Mouse (Mus musculus): Measurements from ENCODE around the gene Gdap1l1. TPM values are rescaled to one million over a fixed set of nuclear protein-coding genes. Genes with fewer than 3 reads are reported as not detected.

The Gdap1l1 gene
- polyA plus RNA-seq, 1 experiment: not detected

GRCm38 (mm10) chr2:163462386-163462785 is 24.1 kb downstream of the Gdap1l1 start:
- no peak overlapping the region for H3K27ac ChIP-seq (ENCODE audit: control insufficient read depth, insufficient read depth, low read depth, low read length, poor library complexity)
- H3K4me1 ChIP-seq (ENCODE audit: control insufficient read depth, insufficient read depth, low read length): no peaks in the 10 kb centered on the region
- no peak overlapping the region for H3K4me3 ChIP-seq (replicated peaks; ENCODE audit: control insufficient read depth, low read depth, low read length)
- TF ChIP-seq POLR2A (IDR thresholded peaks at IDR 0.05; ENCODE audit: borderline replicate concordance, control insufficient read depth, low read depth, low read length): no peak
- TF ChIP-seq CTCF (IDR thresholded peaks at IDR 0.05; ENCODE audit: control insufficient read depth, insufficient read depth, low read length): no peak
- 73% methylated on average over 5 of the region's 5 CpGs for WGBS

DNA sequence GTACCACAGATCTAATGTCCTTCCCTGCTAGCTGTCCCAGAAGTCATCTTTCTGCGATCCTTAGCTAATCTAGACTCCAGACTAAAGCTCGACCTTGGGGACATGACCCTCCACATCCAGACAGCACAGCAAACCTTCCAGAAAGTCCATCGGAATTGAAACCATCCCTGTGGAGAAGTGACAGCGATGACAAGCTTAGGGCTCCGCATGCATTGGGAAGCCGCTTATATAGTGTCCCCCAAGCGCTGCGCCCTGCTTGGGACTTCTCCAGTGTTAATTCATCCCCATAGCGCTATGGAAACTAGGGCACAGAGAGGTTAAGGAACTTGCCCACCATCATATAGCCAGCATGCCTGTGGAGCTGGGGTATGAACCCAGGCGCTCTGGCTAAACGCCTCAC is 24.5 kb downstream of the Gdap1l1 start:
- WGBS: 76% methylated on average over 11 of the region's 11 CpGs
- Histone ChIP-seq H3K27ac (ENCODE audit: control insufficient read depth, insufficient read depth, low read depth, low read length, poor library complexity) (no peak overlapping the region), H3K4me1 (ENCODE audit: control insufficient read depth, insufficient read depth, low read length) (no peaks in the 10 kb centered on the region), H3K4me3 (replicated peaks; ENCODE audit: control insufficient read depth, low read depth, low read length) (no peak overlapping the region)
- TF ChIP-seq POLR2A (IDR thresholded peaks at IDR 0.05; ENCODE audit: borderline replicate concordance, control insufficient read depth, low read depth, low read length) (no peak), CTCF (IDR thresholded peaks at IDR 0.05; ENCODE audit: control insufficient read depth, insufficient read depth, low read length) (no peak)

GRCm38 (mm10) chr2:163463251-163463769 is 25.0 kb downstream of the Gdap1l1 start:
- 66% methylated on average over 10 of the region's 10 CpGs for WGBS
- Histone ChIP-seq H3K4me3 (replicated peaks; ENCODE audit: control insufficient read depth, low read depth, low read length) (no peak overlapping the region), H3K27ac (ENCODE audit: control insufficient read depth, insufficient read depth, low read depth, low read length, poor library complexity) (no peak overlapping the region), H3K4me1 (ENCODE audit: control insufficient read depth, insufficient read depth, low read length) (no peaks in the 10 kb centered on the region)
- TF ChIP-seq POLR2A (IDR thresholded peaks at IDR 0.05; ENCODE audit: borderline replicate concordance, control insufficient read depth, low read depth, low read length) (no peak), CTCF (IDR thresholded peaks at IDR 0.05; ENCODE audit: control insufficient read depth, insufficient read depth, low read length) (no peak)

GRCm38 (mm10) chr2:163463998-163464397 is 25.7 kb downstream of the Gdap1l1 start:
- 76% methylated on average over 4 of the region's 4 CpGs for WGBS

GRCm38 (mm10) chr2:163464562-163464961 is 26.3 kb downstream of the Gdap1l1 start:
- WGBS: 81% methylated on average over 6 of the region's 6 CpGs

More at GRCm38 (mm10) chr2:163463998-163464397, 25.7 kb downstream of the Gdap1l1 start:
- Histone ChIP-seq H3K27ac (ENCODE audit: control insufficient read depth, insufficient read depth, low read depth, low read length, poor library complexity) (no peak overlapping the region), H3K4me1 (ENCODE audit: control insufficient read depth, insufficient read depth, low read length) (no peaks in the 10 kb centered on the region), H3K4me3 (replicated peaks; ENCODE audit: control insufficient read depth, low read depth, low read length) (no peak overlapping the region)
- TF ChIP-seq POLR2A (IDR thresholded peaks at IDR 0.05; ENCODE audit: borderline replicate concordance, control insufficient read depth, low read depth, low read length) (no peak), CTCF (IDR thresholded peaks at IDR 0.05; ENCODE audit: control insufficient read depth, insufficient read depth, low read length) (no peak)

DNA sequence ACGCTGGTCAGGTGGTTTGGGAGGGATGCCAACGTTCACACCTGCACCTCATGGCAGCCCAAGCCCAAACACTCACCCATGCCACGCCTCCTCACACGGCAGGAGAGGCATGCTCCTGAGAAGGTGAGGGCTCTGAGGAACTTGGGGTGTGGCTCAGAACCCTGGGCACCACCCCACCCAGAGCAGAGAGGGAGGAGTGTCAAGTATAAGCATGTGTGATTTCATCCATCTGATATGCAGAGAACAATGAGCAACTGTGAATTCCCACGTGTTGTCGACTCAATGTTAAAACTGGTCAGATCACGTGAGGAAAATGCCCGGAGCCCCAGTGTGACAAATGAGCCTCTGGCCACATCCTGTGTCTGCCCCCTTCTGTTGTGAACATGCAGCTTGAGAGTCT is 28.5 kb downstream of the Gdap1l1 start:
- H3K4me1 ChIP-seq (ENCODE audit: control insufficient read depth, insufficient read depth, low read length): no peaks in the 10 kb centered on the region; the same call in 1 of the 2 replicates
- H3K4me3 ChIP-seq (replicated peaks; ENCODE audit: control insufficient read depth, low read depth, low read length): no peak overlapping the region
- no peak for TF ChIP-seq CTCF (IDR thresholded peaks at IDR 0.05; ENCODE audit: control insufficient read depth, insufficient read depth, low read length)
- no peak overlapping the region for H3K27ac ChIP-seq (ENCODE audit: control insufficient read depth, insufficient read depth, low read depth, low read length, poor library complexity)
- WGBS: 64% methylated on average over 8 of the region's 8 CpGs

More at GRCm38 (mm10) chr2:163464562-163464961, 26.3 kb downstream of the Gdap1l1 start:
- Histone ChIP-seq H3K4me1 (ENCODE audit: control insufficient read depth, insufficient read depth, low read length) (no peaks in the 10 kb centered on the region), H3K27ac (ENCODE audit: control insufficient read depth, insufficient read depth, low read depth, low read length, poor library complexity) (no peak overlapping the region), H3K4me3 (replicated peaks; ENCODE audit: control insufficient read depth, low read depth, low read length) (no peak overlapping the region)
- TF ChIP-seq CTCF (IDR thresholded peaks at IDR 0.05; ENCODE audit: control insufficient read depth, insufficient read depth, low read length): no peak
- no peak for TF ChIP-seq POLR2A (IDR thresholded peaks at IDR 0.05; ENCODE audit: borderline replicate concordance, control insufficient read depth, low read depth, low read length)

DNA sequence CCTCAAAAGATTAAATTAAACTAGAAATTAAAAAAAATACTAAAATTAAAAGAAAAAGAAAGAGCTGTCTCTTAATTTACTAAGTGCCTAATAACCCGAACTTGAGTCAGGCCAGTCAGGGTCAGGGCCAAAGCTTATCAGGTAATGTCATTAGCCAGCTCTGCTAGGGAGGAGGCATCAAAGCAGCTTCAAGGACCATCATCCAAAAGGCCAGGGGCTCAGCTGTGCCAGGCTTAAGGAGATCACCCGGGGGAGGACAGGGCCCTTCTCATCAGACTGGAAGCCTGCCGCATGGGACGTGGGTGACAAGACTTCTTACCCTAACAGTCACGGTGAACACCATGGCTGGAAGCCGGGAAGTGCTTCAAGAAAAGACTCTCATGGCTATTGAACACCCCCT is 29.3 kb downstream of the Gdap1l1 start:
- Histone ChIP-seq H3K4me3 (replicated peaks; ENCODE audit: control insufficient read depth, low read depth, low read length) (no peak overlapping the region), H3K4me1 (ENCODE audit: control insufficient read depth, insufficient read depth, low read length) (no peaks in the 10 kb centered on the region; the same call in 1 of the 2 replicates), H3K27ac (ENCODE audit: control insufficient read depth, insufficient read depth, low read depth, low read length, poor library complexity) (no peak overlapping the region)
- 87% methylated on average over 6 of the region's 6 CpGs for WGBS
- TF ChIP-seq CTCF (IDR thresholded peaks at IDR 0.05; ENCODE audit: control insufficient read depth, insufficient read depth, low read length): no peak
- no peak for TF ChIP-seq POLR2A (IDR thresholded peaks at IDR 0.05; ENCODE audit: borderline replicate concordance, control insufficient read depth, low read depth, low read length)

DNA sequence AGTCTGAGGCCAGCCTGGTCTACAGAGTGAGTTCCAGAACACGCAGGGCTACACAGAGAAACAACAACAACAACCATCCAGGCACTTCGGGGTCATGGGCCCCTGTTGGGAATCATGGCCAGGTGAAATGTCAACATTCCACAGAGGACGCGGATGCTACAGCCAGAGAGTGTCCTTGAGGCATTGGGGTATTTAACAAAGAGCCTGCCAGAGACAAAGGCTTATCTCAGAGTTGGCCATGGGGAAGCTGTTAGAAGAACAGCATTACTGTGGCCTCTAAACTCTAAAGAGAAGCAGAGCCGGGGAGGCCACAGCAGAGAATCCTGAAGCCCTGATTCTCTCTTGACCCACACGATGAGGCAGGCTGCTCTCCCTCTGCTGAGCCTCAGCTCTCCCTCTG is 30.6 kb downstream of the Gdap1l1 start:
- Histone ChIP-seq H3K27ac (ENCODE audit: control insufficient read depth, insufficient read depth, low read depth, low read length, poor library complexity) (no peak overlapping the region), H3K4me3 (replicated peaks; ENCODE audit: control insufficient read depth, low read depth, low read length) (no peak overlapping the region), H3K4me1 (ENCODE audit: control insufficient read depth, insufficient read depth, low read length) (no peaks in the 10 kb centered on the region; the same call in 1 of the 2 replicates)
- 91% methylated on average over 6 of the region's 6 CpGs for WGBS
- no peak for TF ChIP-seq POLR2A (IDR thresholded peaks at IDR 0.05; ENCODE audit: borderline replicate concordance, control insufficient read depth, low read depth, low read length)
- TF ChIP-seq CTCF (IDR thresholded peaks at IDR 0.05; ENCODE audit: control insufficient read depth, insufficient read depth, low read length): no peak

DNA sequence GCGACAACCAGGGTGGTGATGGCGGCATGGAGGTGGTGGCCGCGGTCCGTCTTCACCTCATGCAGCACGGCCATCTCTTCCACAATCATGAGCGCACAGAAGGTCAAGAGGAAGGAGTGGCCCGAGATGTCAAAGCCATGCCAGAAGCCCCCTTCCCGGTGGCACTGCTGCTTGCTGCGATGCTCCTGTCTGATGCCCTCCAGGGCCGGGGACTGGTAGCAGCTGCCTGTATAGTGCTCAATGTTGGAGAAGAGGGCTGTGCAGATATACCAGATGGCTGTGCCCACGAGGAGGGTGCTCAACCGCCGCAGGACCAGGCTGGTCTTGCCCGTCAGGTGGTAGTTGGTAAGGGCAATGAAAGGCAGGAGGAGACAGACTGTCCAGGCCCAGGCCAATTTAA is 31.4 kb downstream of the Gdap1l1 start:
- TF ChIP-seq CTCF (IDR thresholded peaks at IDR 0.05; ENCODE audit: control insufficient read depth, insufficient read depth, low read length): no peak
- WGBS: 89% methylated on average over 15 of the region's 15 CpGs
- no peaks in the 10 kb centered on the region; the same call in 1 of the 2 replicates for H3K4me1 ChIP-seq (ENCODE audit: control insufficient read depth, insufficient read depth, low read length)
- no peak overlapping the region for H3K27ac ChIP-seq (ENCODE audit: control insufficient read depth, insufficient read depth, low read depth, low read length, poor library complexity)
- H3K4me3 ChIP-seq (replicated peaks; ENCODE audit: control insufficient read depth, low read depth, low read length): no peak overlapping the region
